Mouse (Mus musculus) heart, postnatal 0 days (tissue): ENCODE results near the gene Gm3250. TPM values are rescaled to one million over a fixed set of nuclear protein-coding genes. Genes with fewer than 3 reads are reported as not detected.
"Not testable (repeated sequence)": the region's sequence is repeated elsewhere in the genome, so short reads cannot be mapped to it uniquely, and the experiment has no call there.

ENCODE experiments used
- ATAC-seq: fragments of 200-750 bp; cut with Nextera tagmentation; 2 replicates; pipeline ENCODE4 v1.8.0; 2017; ENCODE audit warnings: low read depth, moderate number of reproducible peaks, moderate library complexity; ENCODE audit not compliant: insufficient read depth
- DNase-seq: peaks from one replicate; pipeline ENCODE4 v3.0.0-alpha.2; 2016; ENCODE audit warnings: low spot score
- H3K27ac ChIP-seq: fragments of 300-500 bp; sonication (generic); 2 replicates; pipeline ENCODE4 v1.5.1; 2014; ENCODE audit warnings: low read depth, mild to moderate bottlenecking
- H3K27me3 ChIP-seq: fragments of 300-500 bp; sonication (generic); 2 replicates; pipeline ENCODE4 v1.6.1; 2014; ENCODE audit warnings: low read length, mixed read lengths; ENCODE audit not compliant: control insufficient read depth, insufficient read depth
- H3K36me3 ChIP-seq: fragments of 300-500 bp; sonication (generic); replicated peaks from 2 replicates; pipeline ENCODE4 v1.6.1; 2014; ENCODE audit warnings: low read length, mixed read lengths; ENCODE audit not compliant: control insufficient read depth, insufficient read depth
- H3K4me1 ChIP-seq: fragments of 300-500 bp; sonication (generic); 2 replicates; pipeline ENCODE4 v1.6.1; 2014; ENCODE audit warnings: antibody characterized with exemption; ENCODE audit not compliant: control insufficient read depth, insufficient read depth
- H3K4me2 ChIP-seq: fragments of 300-500 bp; sonication (generic); 2 replicates; pipeline ENCODE4 v1.6.1; 2014; ENCODE audit warnings: low read depth, mild to moderate bottlenecking, low read length, moderate library complexity
- H3K4me3 ChIP-seq: fragments of 300-500 bp; sonication (generic); 2 replicates; pipeline ENCODE4 v1.5.1; 2014; ENCODE audit warnings: low read depth, low read length
- H3K9ac ChIP-seq: fragments of 300-500 bp; sonication (generic); replicated peaks from 2 replicates; pipeline ENCODE4 v1.6.1; 2014; ENCODE audit warnings: low read depth, low read length, mixed read lengths
- H3K9me3 ChIP-seq: fragments of 300-500 bp; sonication (generic); replicated peaks from 2 replicates; pipeline ENCODE4 v1.6.1; 2016; ENCODE audit warnings: low read length; ENCODE audit not compliant: control insufficient read depth
- CTCF ChIP-seq: IDR thresholded peaks from 2 replicates; pipeline ENCODE4 v1.5.1; 2016; ENCODE audit warnings: antibody characterized with exemption, control low read depth, low read depth
- EP300 ChIP-seq: IDR thresholded peaks from 2 replicates; pipeline ENCODE4 v1.6.1; 2016; ENCODE audit warnings: antibody characterized with exemption, low read depth
- WGBS: fragments of 180-500 bp; shearing (Covaris S2); extraction: QIAGEN DNeasy Blood & Tissue Kit; methylation state at CpG from one replicate; pipeline ENCODE4 v1.1.7; 2014; 5-methylcytosine and 5-hydroxymethylcytosine counted together
- polyA plus RNA-seq: library from polyadenylated mRNA; unstranded; fragments of >200 nt; fragmentation: Nextera tagmentation; extraction: Ambion mirVana; gene quantifications from 2 replicates; pipeline ENCODE4 v1.2.1, GENCODE M21; 2015
- total RNA-seq: library from RNA; depleted of rRNA; stranded (reverse); fragments of >200 nt; gene quantifications from 2 replicates; pipeline ENCODE4 v1.2.3, GENCODE M21; 2014; ENCODE audit warnings: low replicate concordance; rRNA removed

The Gm3250 gene
- not detected in 2 replicates for total RNA-seq
- polyA plus RNA-seq, result not detected in 2 replicates

DNA sequence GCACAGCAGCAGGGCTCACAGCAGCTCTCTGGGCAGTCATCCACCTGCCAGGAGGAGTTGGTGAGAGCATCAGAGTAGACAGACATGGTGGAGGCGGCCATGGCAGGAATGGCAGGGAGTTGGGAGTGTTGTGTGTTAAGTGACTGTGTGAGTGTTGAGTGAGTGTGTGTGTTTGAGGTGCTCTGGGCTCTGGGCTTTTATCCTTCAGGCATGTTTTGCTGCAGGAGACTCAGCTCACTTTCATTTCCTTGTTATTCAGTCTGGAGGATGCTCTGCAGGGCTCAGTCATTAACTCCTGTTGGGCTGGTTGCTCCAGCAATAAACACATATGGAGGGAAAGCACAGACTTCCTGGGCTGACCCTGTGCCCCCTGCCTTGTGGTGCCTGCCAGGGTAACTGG lies at the start of gene Gm3250:
Gm3250 (minus strand) TSS at position 101 of the 400 bp plus-strand sequence.
- not testable (repeated sequence) for H3K4me2 ChIP-seq, H3K9ac ChIP-seq, H3K36me3 ChIP-seq, H3K9me3 ChIP-seq, H3K4me3 ChIP-seq, H3K4me1 ChIP-seq, H3K27me3 ChIP-seq, H3K27ac ChIP-seq, ATAC-seq, DNase-seq
- WGBS, result no CpG with 5 or more reads among the region's 1 CpGs

DNA sequence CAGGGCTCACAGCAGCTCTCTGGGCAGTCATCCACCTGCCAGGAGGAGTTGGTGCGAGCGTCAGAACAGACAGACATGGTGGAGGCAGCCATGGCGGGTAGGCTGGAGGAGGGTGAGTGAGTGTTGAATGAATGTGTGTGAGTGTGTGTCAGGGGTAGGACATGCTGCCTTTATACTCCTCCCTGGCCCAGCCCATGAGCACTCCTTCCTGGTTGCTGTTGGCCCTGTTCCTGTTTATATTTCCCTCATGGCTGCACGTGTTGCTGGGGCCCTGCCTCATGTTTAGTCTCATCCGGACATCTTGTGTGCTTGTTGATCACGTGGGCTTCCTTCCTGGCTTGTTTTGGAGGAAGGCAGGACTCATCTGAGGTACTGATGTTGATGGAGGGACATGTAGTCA lies 44.6 kb upstream of the Gm3250 start, which contains the start of gene Krtap10-4:
Krtap10-4 (minus strand) TSS at position 145 of the 400 bp plus-strand sequence.
- H3K27ac ChIP-seq, result no peak within 1 kb of the TSS
- H3K36me3 ChIP-seq, result no peaks in the 10 kb centered on the region
- H3K4me1 ChIP-seq, result no peaks in the 10 kb centered on the region
- DNase-seq, result no peak
- no peak for TF ChIP-seq EP300
- no peak for TF ChIP-seq CTCF
- H3K27me3 ChIP-seq, result no peaks in the 10 kb centered on the region
- no peak for ATAC-seq
- H3K9ac ChIP-seq, result no peak within 1 kb of the TSS
- H3K4me3 ChIP-seq, result no peak within 1 kb of the TSS
- 0 out of 2 replicates have a peak, but pooled peaks cover 5% of the 10 kb centered on the region for H3K9me3 ChIP-seq
- 50% methylated on average over 6 of the region's 6 CpGs for WGBS
- H3K4me2 ChIP-seq, result no peak within 1 kb of the TSS

DNA sequence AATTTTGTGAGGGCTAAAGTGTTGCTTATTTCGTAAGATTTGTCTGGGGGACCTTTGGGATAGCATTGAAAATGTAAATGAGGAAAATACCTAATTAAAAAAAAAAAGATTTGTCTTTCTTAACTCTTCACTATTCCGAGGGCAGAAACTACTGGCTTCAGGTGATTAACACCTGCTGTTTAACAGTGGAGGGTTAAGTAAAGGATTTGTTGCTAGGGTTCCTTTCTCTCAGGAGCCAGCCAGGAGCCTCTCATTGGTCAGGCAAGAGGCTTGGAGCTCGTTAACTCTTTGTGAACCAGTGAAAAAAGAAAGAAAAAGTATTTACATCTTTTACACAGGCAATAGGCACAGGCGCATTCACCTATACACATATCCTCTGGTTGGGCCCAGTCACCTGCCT lies 36.9 kb upstream of the Gm3250 start:
- H3K4me2 ChIP-seq, result no peak overlapping the region
- no peak for ATAC-seq
- 49% methylated on average over 4 of the region's 4 CpGs for WGBS

DNA sequence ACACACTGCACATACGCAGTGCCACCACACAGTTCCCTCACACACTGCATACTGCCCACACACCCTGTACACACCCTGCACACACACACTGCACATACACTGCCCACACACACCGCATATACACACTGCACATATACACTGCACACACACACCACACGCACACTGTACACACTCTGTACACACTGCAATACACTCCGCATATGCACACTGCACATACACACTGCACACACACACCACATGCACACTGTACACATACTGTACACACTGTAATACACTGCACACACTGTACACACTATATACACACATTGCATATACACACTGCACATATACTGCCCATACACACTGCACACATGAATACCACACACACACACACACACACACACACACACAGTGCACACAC lies 36.2 kb upstream of the Gm3250 start:
- TF ChIP-seq CTCF, result no peak
- no peak for TF ChIP-seq EP300
- Histone ChIP-seq H3K9me3 (no peaks in the 10 kb centered on the region), H3K27me3 (no peaks in the 10 kb centered on the region), H3K4me1 (no peaks in the 10 kb centered on the region), H3K4me2 (no peak overlapping the region), H3K36me3 (no peaks in the 10 kb centered on the region), H3K9ac (no peak overlapping the region), H3K4me3 (no peak overlapping the region), H3K27ac (no peak overlapping the region)
- DNase-seq (no peak), ATAC-seq (no peak)
- WGBS, result 94% methylated on average over 4 of the region's 4 CpGs

More for the DNA sequence above, 36.9 kb upstream of the Gm3250 start:
- TF ChIP-seq EP300, result no peak
- Histone ChIP-seq H3K27me3 (no peaks in the 10 kb centered on the region), H3K27ac (no peak overlapping the region), H3K9ac (no peak overlapping the region), H3K4me3 (no peak overlapping the region), H3K4me1 (no peaks in the 10 kb centered on the region), H3K36me3 (no peaks in the 10 kb centered on the region), H3K9me3 (0 out of 2 replicates have a peak, but pooled peaks cover 5% of the 10 kb centered on the region)
- DNase-seq, result no peak

DNA sequence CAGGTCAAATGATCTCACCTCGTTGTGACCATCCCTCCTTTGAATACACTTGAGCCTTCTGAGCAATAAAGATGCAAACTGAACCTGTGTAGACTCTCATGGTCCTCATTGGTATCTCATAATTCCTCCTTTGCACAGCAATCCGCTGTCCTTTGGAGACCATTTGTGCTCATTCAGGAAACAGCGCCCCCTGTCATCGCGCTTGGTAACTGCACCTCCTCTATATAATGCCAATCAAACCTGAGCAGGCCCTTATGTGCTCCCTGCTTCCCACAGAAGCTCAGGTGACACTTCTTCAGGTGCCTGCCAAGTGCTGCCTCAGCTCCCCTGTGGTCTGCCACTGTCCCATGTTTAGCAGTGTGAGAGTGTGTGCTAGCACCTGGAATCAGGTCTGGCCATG lies 33.2 kb upstream of the Gm3250 start:
- no peak overlapping the region for H3K4me2 ChIP-seq
- H3K36me3 ChIP-seq, result no peaks in the 10 kb centered on the region
- WGBS, result 20% methylated on average over 5 of the region's 5 CpGs
- no peaks in the 10 kb centered on the region for H3K9me3 ChIP-seq
- no peak for ATAC-seq
- DNase-seq, result no peak
- H3K9ac ChIP-seq, result no peak overlapping the region
- no peaks in the 10 kb centered on the region for H3K27me3 ChIP-seq
- H3K27ac ChIP-seq, result no peak overlapping the region
- H3K4me3 ChIP-seq, result no peak overlapping the region
- H3K4me1 ChIP-seq, result no peaks in the 10 kb centered on the region
- TF ChIP-seq EP300 (no peak), CTCF (peak; percentile 52)

DNA sequence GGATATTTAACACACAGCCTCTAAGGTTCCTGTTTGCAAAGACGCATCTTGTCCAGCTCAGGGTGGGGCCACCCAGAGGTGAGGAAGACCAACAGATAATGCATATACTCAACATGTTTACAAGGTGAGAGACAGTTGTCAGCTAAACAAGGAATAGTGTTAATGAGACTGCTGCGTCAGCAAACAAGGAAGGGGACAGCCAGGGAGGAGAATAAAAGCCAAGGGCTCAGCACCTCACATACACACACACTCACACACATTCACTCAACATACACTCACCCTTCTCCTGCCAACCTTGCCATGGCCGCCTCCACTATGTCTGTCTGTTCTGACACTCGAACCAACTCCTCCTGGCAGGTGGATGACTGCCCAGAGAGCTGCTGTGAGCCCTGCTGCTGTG lies 32.0 kb upstream of the Gm3250 start, which contains the start of gene Gm2696:
Gm2696 (plus strand) TSS at position 301 of the 400 bp plus-strand sequence.
- 32% methylated on average over 4 of the region's 4 CpGs for WGBS
- H3K9me3 ChIP-seq, result no peaks in the 10 kb centered on the region
- no peak within 1 kb of the TSS for H3K9ac ChIP-seq
- ATAC-seq (no peak), DNase-seq (no peak)
- TF ChIP-seq CTCF (no peak), EP300 (no peak)
- no peak within 1 kb of the TSS for H3K4me3 ChIP-seq
- no peaks in the 10 kb centered on the region for H3K36me3 ChIP-seq
- H3K27ac ChIP-seq, result no peak within 1 kb of the TSS
- no peaks in the 10 kb centered on the region for H3K4me1 ChIP-seq
- no peak within 1 kb of the TSS for H3K4me2 ChIP-seq
- no peaks in the 10 kb centered on the region for H3K27me3 ChIP-seq
